Mouse (Mus musculus) CH12F3 (cell line): ENCODE data around the gene Sort1.

ENCODE experiments used
- in situ Hi-C: fragments of 300-500 bp; cut with MboI; formaldehyde crosslinking; loops from 2 replicates; pipeline ENCODE4 v1.14.3; 2020; ENCODE audit warnings: low sequenced_read_pairs

Gene Sort1

DNA sequence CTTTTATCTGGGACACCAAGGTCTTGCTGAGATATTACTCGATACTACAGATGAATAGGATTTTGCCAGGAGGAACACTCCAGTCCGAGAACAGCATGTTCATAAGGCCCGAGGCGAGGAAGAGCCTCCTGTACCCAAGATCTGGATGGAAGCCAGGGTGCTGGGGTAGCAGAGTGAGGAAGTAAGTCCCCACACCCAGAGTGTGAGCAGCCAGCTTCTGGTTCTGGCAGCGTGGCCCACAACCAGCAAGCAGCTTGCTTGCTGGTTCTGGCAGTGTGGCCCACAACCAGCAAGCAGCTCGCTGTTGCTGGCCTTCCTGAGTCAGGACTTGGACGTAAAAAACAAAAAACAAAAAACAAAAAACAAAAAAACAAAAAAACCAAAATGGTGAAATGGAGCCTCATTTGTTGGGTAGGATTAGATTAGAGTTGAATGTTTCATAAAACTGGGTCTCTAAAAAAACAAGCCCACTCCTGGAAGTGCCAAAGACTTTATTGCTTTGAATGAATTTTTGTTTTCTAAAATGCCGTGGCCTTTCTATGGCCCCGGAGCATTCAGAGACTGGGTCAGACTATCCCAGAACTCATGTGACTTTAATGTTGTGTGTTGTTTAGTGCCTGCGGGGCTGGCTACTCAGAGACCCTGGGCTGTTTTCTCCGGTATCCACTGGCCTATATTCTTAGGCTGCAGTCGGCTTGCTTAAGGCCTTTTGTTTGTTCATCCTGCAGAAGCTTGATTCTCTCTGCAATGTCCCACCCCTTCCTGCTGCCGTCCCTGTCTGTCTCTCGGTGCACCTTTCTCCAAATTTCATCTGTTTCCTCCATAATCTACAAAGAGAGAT, 11.7 kb downstream of the Sort1 start:
- in situ Hi-C loops: no loop called here

DNA sequence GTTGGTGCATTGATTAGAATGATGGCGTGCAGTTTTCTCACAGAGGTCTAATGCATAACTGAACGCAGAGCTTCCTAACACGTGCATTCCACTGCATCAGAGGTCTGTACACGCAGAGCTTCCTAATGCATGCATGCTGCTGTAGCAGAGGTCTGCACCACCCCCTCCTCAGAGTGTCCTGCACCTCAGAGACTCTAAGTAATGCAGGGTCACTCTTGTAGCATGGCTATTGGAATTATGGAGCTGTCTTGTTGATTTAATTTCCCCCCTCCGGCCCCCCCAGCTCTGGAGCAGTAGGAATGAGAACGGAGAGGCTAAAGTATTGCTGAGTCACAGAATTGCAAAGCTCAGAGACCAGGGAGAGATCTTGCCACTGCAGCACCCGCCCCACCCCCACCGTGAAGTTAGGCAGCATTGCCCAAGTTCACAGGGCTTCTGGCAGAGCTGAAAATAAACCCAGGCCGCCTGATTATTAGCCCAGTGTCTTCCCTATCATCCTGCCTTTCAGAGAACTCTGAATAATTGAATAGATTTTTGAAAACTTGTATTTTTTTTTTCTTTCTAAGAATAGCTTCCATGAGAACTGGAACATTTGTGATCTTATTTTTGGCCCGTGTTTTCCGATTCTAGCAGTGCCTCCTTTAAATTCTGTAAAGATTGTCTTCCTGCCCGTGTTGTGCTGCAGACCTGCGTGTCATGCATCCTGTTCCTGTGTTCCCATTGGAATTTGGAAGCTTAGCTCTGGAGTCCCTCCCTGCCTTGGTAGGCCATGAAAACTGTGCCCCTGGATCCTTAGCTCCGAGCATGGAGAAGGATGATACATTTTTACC, 12.6 kb downstream of the Sort1 start:
- in situ Hi-C loops: no loop called here

DNA sequence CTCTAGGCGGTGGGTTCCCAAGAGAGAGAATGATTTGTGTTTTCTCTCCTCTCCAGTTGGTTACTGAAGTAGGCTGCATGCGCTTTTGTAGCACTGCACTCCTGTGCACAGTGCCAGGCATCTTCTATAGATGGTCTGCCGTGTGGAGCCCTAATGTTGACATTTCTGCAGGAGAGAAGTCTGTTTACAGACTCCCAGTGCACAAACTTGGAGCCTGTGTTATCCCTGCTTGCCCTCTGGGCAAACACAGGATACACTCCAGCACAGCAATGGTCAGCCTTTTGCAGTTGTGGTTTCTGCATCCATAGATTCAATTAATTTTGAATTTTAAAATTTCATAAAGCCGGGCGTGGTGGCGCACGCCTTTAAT, 13.2 kb downstream of the Sort1 start:
- in situ Hi-C loops: no loop called here

DNA sequence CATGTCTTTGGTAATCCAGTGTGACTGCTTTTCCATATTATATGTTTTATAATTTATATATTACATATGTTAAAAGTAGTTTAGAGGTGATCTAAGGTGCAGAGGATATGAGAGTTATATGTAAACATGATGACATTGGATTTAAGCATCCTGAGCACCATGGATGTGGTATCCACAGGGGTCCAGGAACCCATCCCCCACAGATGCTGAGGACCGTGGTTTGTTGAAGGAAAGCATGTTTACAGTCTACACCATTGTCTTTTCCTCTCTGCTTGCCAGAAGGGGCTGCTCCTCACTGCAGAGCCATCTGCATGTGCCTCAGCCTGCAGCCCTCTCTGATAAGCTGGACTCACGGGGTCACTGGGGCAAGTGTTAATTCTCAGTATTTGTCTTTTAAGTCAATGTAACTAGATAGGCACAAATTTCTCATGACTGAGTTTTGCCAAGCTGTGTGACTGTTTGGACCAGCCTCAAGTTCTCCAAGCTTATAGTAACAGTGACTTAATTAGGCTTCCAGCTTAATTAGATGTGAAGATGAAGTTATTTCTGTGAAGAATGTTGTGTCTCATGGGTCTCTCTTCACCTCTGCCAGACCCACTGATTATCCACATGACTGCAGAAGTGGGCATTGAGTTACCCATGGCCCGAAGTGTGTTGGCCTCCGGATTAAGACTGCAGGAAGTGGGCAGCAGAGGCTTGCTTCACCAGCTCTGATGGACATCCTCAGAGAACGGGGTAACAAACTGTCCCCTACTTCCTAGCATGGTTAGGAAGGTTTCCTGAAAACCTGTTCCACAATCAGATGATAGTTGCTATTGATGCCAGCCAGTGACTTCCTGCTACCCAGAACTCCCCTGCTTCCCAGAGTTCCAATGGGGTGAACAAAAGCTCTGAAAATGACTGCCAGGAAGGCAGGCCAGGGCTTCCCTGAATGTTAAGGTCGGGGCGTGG, 14.0 kb downstream of the Sort1 start:
- in situ Hi-C loops: no loop called here

DNA sequence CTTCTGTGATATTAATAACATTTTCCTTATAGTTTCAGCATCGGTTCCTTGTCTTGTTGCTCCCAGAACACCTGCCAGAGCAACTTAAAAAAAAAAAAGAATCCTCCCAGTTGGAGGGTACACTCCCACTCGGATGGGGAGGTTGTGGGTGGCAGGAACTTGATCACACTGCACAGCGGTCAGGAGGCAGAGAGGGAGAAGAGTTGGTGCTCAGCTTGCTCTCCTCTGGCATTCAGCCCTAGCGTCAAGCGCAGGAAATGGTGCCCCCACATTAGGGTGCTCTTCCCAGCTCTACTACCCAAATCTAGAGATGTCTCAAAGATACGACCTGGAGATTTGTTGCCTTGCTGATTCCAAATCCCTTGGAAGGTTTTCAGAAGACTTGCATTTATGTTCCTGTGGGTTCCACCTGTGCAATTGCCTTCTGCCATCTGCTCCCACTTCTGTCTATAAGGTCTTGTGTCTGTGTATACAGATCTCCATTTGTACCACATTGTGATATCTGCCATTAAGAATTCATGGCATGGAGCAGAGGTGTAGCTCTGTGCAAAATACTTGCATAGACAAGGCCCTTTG, 16.7 kb downstream of the Sort1 start:
- in situ Hi-C loops: no loop called here

DNA sequence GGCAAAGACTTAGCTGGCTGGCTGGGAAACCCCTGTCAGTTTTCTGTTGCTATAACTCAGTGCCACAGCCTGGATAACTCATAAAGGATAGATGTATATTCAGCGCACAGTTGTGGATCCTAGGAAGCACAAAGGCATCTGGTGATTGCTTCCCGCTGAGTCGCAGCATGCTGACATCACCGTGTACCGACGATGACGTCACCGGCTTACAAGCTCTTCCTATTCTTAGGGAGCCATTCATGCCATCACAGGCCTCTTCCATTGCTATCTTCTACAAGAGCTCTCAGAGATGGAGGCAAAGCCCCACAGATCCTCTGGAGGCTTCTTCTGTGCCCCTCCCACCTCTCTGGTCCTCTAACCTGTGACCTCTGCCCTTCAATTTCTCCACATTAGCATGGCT, 19.8 kb downstream of the Sort1 start:
- in situ Hi-C loops: no loop called here

DNA sequence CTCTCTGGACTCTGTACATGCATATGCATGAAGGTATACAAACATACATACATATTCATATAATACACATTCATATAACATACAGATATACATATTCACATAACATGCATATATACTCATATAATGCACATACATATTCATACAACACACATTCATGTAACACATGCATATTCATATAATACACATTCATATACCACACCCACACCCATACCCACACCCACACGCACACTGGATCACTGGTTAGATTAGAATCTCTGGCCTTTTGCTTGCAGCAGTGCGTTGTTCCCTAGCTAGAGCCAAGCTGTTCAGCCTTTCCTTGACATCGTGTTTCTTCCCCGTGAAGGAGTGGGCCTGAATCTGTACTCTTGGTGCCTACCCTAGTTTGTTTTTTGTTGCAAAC, 20.9 kb downstream of the Sort1 start:
- in situ Hi-C loops: no loop called here

DNA sequence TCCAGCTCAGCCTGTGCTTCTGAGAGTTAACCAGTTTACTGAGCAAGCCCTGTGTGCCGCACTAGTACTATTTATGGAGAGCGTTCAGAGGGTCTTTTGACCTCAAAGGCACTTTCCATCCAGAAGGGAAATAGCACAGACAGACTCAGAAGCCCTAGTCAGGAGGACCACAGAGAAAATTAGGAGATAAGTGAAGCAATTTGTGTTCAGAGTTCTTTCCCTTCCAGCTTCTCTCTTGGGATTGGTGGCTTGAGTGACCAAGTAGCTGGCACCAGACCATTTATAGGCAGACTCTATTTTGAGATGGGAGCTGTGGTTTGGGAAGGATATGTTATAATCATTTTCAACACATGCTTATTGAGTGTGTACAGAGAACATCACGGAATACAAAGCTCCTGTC, 22.5 kb downstream of the Sort1 start:
- in situ Hi-C loops: no loop called here

DNA sequence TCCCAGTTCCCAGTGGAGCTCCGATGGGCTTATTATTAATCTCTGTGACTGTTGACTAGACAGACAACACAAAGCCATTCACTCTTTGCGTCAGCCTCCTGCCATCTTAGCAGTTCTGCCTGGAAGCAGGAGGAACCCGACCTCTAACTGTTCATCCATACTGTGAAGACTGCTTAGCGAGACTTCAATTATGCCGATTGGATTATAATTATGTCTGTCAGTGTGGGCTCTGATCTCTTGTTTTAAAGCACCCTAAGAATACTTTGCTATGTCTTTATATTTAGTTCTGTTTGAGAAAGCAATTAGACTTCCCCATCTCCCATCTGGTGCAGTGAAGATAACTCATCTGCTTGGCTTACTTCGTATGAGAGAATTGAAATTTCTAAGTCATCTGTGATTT, 23.6 kb downstream of the Sort1 start:
- in situ Hi-C loops: no loop called here

DNA sequence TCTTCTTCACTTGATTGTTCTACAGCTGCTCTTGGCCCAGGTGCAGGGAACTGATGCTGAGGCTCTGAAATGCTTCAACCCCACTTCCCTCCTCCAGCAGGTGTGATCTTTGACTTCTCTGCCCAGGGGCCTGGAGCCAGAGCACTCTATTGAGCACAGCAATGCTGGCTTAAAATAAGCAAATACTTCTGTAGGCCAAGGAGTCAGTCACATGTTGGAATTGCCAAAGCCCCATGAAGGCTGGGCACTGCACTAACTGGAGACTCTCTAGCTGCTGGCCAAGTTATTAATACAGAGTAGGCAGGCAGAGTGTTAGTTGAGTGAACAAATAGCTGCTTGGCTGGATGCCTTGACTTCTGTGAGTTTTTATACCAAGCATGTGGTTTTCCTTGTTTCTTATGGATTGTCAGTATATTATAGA, 27.0 kb downstream of the Sort1 start:
- in situ Hi-C loops: no loop called here

DNA sequence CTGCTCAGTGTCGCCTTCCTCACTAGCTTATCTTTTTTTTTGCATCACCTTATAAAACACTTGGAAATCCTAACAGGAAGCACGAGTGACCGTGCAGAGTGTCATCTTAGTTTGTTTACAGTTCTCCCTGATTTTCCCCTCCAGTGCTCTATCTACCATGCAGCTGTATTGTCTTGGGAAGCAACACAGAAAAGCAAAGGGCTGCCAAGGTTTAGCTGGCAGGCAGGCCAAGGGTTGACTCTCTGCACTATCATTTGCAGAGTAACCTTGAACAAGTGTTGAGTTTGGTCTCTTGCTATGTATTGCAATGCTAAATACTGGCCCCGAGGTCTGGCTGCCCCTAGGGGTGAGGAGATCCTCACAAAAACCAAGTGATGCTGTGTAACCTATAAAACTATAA, 27.8 kb downstream of the Sort1 start:
- in situ Hi-C loops: no loop called here

DNA sequence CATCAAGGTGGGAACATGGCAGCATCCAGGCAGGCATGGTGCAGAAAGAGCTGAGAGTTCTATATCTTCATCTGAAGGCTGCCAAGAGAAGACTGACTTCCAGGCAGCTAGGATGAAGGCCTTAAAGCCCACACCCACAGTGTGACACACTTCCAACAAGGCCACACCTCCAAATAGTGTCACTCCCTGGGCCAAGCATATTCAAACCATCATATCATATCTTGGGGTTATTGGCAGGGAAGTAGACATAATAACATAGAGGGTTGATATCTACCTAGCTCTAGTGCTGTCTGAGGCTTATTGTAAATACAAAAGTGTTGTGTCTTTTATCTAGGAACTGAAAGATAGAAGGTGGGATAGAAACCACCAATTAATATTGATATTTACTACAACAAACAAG, 28.5 kb downstream of the Sort1 start:
- in situ Hi-C loops: no loop called here

DNA sequence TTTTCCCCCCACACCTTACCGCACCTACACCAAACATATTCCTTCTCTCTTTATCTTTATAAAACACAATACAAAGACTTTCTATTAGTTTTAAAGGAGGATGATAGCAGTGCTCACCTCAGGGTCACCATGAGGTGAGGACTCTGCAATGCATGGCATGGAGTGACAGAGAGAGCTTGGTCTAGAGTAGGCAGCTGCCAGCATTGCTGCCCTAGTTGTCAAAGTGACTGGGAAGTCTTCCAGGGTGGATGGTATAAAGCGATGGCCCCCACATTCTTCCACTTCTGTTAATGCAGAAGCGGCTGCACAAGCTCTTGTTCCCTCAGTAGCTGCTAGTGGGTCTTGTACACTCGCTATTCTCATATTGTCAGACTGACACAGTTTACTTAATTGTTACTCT, 29.3 kb downstream of the Sort1 start:
- in situ Hi-C loops: no loop called here

DNA sequence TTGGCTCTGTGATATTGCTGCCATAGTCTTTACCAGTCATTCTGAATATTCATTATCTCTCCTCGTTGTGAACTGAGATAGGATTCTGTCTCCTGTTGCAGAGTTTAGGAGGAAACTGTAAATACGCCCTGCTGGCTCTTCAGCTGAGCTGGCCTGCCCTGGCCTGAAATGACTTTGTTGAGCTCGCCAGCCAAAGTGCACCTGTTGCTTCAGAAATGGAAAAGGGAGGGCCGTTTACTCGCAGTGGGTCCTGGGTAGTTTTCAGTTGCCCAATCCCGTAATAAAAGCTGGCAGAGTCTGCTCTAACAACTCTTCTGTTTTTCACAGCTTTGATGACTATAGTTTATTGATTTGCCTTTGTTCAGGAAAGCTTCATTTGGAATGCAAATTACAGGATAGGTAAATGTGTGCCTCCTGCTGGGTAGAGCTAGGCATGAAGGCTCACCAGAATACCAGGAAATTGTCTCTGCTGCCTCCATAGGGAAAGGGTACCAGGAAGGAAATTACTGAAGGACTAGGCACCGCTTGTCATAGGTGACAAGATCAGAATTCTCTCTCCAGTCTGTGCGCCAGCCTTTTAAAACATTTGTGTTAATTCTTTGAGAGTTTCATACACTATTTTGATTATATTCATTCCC, 30.3 kb downstream of the Sort1 start:
- in situ Hi-C loops: no loop called here

DNA sequence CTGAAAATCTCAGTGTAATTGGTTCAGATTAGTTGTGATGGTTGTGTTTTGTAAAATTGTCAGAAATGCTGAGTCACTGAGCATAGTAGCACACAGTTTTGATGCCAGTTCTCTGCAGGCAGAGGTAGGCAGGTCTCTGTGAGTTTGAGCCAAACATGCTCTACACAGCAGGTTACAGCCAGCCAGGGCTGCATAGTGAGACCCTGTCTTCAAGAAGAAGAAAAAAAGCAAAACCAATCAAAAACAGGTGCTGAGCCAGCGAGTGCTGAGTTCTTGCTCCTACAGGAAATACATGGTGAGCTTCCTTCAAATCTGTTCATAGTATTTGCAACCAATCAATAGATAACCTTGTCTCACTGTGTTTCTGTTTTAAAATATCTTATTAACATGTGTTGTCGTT, 34.6 kb downstream of the Sort1 start:
- in situ Hi-C loops: no loop called here

DNA sequence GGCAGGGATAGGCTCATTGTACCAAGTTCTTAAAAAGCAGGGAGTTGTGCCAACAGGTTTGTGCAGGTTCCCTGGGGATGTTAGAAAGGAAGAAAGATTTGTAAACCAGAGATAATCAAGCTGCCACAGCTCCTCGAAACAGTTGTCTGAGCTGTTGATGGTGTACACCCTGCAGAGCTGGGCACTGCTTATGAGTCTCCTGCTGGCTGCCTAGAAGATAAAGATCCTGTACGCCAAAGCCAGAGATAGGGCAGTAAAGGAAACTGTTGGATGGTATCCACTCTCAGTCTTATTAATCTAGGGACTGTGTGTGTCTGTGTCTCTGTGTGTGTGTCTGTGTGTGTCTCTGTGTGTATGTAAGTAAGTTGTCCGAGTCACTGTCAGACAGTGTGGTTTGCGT, 37.8 kb downstream of the Sort1 start:
- in situ Hi-C loops: no loop called here

DNA sequence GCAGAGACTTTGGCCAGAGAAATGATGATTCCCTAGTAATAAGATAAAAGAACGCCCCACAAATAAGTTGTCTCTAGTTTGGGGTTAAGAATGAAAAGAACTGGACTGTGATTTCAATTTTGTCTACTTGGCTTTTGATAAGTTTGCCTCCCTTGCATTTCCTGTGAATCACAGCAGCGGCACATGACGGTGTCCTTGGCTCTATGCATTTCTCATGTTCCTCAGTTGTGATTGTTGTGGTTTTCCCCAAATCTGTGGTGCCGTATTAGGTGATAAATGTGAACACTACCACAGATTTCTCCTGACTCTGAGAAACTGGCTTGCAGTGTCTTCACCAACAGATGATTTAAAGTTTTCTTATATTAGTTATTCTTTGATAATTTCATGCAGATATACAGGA, 38.3 kb downstream of the Sort1 start:
- in situ Hi-C loops: no loop called here

DNA sequence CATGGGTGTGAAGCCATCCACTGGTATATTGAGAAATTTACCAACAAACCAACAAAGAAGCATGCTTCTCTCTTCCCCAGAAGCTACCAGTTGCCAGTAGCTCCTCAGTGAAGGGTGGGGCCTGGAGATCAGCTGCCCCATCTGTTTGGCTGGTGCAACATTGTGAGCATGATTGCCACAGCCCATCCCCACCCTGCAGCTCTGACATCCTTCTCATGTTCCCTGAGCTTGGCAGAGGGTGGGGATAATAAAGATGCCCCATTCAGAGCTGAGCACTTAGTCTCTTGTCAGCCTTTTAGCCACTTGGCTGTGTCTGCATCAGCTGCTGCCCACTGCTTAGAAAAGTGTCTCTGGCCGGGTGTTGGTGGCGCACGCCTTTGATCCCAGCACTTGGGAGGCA, 39.1 kb downstream of the Sort1 start:
- in situ Hi-C loops: no loop called here

DNA sequence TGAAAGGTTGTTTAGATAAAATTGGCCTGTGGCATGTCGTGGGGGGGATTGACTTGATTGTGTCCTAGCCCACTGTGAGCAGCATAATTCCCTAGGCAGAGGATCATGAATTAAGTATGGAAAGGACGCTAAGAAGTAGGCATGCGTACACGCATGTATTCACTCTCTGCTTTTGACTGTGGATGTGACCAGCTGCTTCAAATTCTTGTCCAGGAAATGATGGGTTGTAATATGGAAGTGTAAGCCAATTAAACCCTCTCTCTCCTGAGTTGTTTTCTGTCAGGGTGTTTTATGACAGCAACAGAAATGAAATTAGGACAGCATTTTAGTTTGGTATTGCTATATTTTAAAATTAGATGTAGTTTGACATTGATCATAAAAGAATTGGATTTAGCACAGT, 41.0 kb downstream of the Sort1 start:
- in situ Hi-C loops: no loop called here

DNA sequence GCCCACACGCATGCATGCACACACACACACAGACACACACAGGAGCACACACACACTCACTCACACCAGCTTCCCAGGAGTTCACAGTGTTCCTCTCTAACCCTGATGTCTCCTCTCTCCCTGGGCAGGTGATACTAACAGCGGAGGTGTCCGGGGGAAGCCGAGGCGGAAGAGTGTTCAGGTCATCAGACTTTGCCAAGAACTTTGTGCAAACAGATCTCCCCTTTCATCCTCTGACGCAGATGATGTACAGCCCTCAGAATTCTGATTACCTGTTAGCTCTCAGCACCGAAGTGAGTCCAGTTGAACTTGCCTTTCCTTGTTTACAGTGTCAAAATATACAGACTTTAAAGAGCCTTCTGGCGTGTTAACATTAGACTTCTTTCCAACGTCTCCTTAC, 41.6 kb downstream of the Sort1 start:
- in situ Hi-C loops: no loop called here
